Mouse (Mus musculus): ENCODE data around the gene Lfng. TPM values are rescaled to one million over a fixed set of nuclear protein-coding genes. Genes with fewer than 3 reads are reported as not detected.

Gene Lfng
- total and polyA plus RNA-seq, 3 experiments, result 11.2 to 14.1 TPM; not detected in 1

DNA sequence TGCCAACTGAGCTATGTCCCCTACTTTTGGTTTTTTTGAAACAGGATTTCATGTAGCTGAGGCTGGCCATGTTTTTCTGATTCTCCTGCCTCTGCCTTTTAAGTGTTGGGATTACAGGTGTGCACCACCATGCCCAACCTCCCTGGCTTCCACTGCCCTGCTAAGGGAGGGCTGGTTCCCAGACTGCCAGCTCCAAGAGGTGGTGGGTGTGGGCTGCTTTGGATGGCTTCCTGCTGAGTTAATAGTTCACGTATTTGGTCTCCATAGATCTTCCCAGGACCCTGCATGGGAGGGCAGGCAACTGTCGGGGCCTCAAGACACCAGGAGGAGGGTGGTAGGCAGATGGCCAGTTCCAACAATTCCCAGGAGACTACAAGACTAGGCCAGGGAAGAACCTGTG, 4.6 kb upstream of the Lfng start:
- Histone ChIP-seq H3K79me2 (ENCODE audit: control insufficient read depth, insufficient read depth, low read length, poor library complexity) (no peaks in the 10 kb centered on the region; the same call in 1 of the 2 replicates), H3K4me1 (ENCODE audit: control insufficient read depth in 1 of 2, insufficient read depth in 2 of 2, low read length in 2 of 2) (peaks cover 0 to 3% of the 10 kb centered on the region in 2 experiments; a peak in 2 of 4 replicates), H3K36me3 (ENCODE audit: control insufficient read depth in 1 of 2, insufficient read depth in 2 of 2, low read length in 2 of 2) (no peaks in the 10 kb centered on the region), H3K27ac (ENCODE audit: control insufficient read depth, low read depth, low read length) (no peak overlapping the region), H3K27me3 (ENCODE audit: control insufficient read depth in 1 of 2, insufficient read depth in 2 of 2, low read length in 2 of 2) (peaks cover 3 to 5% of the 10 kb centered on the region in 2 experiments; a peak in 3 of 4 replicates), H3K9ac (ENCODE audit: control insufficient read depth, low read depth, low read length, poor library complexity, severe bottlenecking) (no peak overlapping the region), H3K4me3 (ENCODE audit: control insufficient read depth in 1 of 2, insufficient read depth in 1 of 2, low read depth in 2 of 2, low read length in 2 of 2) (no peak overlapping the region), H3K9me3 (replicated peaks; ENCODE audit: insufficient read depth, low read length) (no peaks in the 10 kb centered on the region)
- no peak for DNase-seq (ENCODE audit: low read depth, low spot score)
- TF ChIP-seq MYC (IDR thresholded peaks at IDR 0.05; ENCODE audit: low read depth, low read length) (no peak), CTCF (IDR thresholded peaks at IDR 0.05 in 2 of 3, conservative IDR thresholded peaks at IDR 0.05 in 1 of 3; ENCODE audit: control insufficient read depth in 1 of 3, insufficient read depth in 1 of 3, low read depth in 2 of 3, low read length in 3 of 3, poor library complexity in 1 of 3, severe bottlenecking in 1 of 3) (no peak), ZNF384 (IDR thresholded peaks at IDR 0.05; ENCODE audit: low read depth, low read length) (no peak), GABPA (IDR thresholded peaks at IDR 0.05; ENCODE audit: low read depth, low read length) (no peak), MXI1 (IDR thresholded peaks at IDR 0.05; ENCODE audit: low read depth, low read length) (no peak), NRF1 (IDR thresholded peaks at IDR 0.05; ENCODE audit: insufficient read depth, low read depth, low read length, poor library complexity, severe bottlenecking) (no peak), POLR2AphosphoS5 (IDR thresholded peaks at IDR 0.05; ENCODE audit: borderline replicate concordance, low read depth, low read length) (no peak), MEF2A (IDR thresholded peaks at IDR 0.05; ENCODE audit: extremely low read depth, insufficient replicate concordance, low read depth, low read length, poor library complexity, severe bottlenecking) (no peak), BHLHE40 (IDR thresholded peaks at IDR 0.05; ENCODE audit: borderline replicate concordance, low read depth, low read length) (no peak), JUND (IDR thresholded peaks at IDR 0.05; ENCODE audit: low read depth, low read length) (no peak), NELFE (IDR thresholded peaks at IDR 0.05; ENCODE audit: low read depth, low read length) (no peak), CHD2 (IDR thresholded peaks at IDR 0.05; ENCODE audit: low read length) (no peak), MYB (IDR thresholded peaks at IDR 0.05; ENCODE audit: low read depth, low read length) (no peak)

DNA sequence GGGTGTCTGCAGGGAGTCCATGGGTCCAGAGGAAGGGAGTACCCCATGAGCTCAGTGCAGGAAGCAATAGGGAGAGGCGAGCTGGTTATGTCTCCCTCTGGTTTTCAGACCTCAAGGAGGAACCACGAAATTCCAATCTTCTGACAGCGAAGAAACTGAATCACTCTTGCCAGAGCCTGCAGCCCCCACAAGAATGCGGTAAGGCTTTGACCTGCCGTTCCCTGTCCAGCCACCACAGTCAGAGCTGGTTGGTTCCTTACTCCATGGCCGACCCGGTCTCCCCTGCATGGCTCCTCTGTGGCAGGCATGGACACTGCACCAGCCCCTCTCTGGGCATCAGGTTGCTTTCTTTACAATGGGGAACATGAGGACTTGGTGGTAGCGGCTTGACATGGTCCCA, 2.7 kb upstream of the Lfng start:
- peaks cover 3% of the 10 kb centered on the region for H3K79me2 ChIP-seq (ENCODE audit: control insufficient read depth, insufficient read depth, low read length, poor library complexity)
- no peak overlapping the region for H3K9ac ChIP-seq (ENCODE audit: control insufficient read depth, low read depth, low read length, poor library complexity, severe bottlenecking)
- peaks cover 0 to 5% of the 10 kb centered on the region in 2 experiments; a peak in 2 of 4 replicates for H3K36me3 ChIP-seq (ENCODE audit: control insufficient read depth in 1 of 2, insufficient read depth in 2 of 2, low read length in 2 of 2)
- H3K27me3 ChIP-seq (ENCODE audit: control insufficient read depth in 1 of 2, insufficient read depth in 2 of 2, low read length in 2 of 2), result peaks cover 3 to 5% of the 10 kb centered on the region in 2 experiments; a peak in 3 of 4 replicates
- peaks cover 0 to 4% of the 10 kb centered on the region in 2 experiments; a peak in 2 of 4 replicates for H3K4me1 ChIP-seq (ENCODE audit: control insufficient read depth in 1 of 2, insufficient read depth in 2 of 2, low read length in 2 of 2)
- TF ChIP-seq MAFK (IDR thresholded peaks at IDR 0.05; ENCODE audit: borderline replicate concordance, low read depth, low read length) (no peak), SMC3 (IDR thresholded peaks at IDR 0.05; ENCODE audit: low read depth, low read length) (no peak), ZKSCAN1 (IDR thresholded peaks at IDR 0.05; ENCODE audit: low read depth, low read length) (no peak), EP300 (IDR thresholded peaks at IDR 0.05; ENCODE audit: low read depth in 1 of 2, low read length in 2 of 2) (no peak), MYB (IDR thresholded peaks at IDR 0.05; ENCODE audit: low read depth, low read length) (no peak), KAT2A (conservative IDR thresholded peaks at IDR 0.05; ENCODE audit: low read depth, low read length) (no peak), MAZ (IDR thresholded peaks at IDR 0.05; ENCODE audit: low read depth, low read length) (no peak), SIN3A (IDR thresholded peaks at IDR 0.05; ENCODE audit: low read length) (no peak), TAL1 (IDR thresholded peaks at IDR 0.05; ENCODE audit: low read length) (no peak), CHD2 (IDR thresholded peaks at IDR 0.05; ENCODE audit: low read length) (no peak), HCFC1 (IDR thresholded peaks at IDR 0.05; ENCODE audit: low read depth, low read length) (no peak), MEF2A (IDR thresholded peaks at IDR 0.05; ENCODE audit: extremely low read depth, insufficient replicate concordance, low read depth, low read length, poor library complexity, severe bottlenecking) (no peak)
- DNase-seq (ENCODE audit: low read depth, low spot score), result no peak
- H3K27ac ChIP-seq (ENCODE audit: control insufficient read depth, low read depth, low read length), result no peak overlapping the region
- H3K4me3 ChIP-seq (ENCODE audit: control insufficient read depth in 1 of 2, insufficient read depth in 1 of 2, low read depth in 2 of 2, low read length in 2 of 2), result no peak overlapping the region
- H3K9me3 ChIP-seq (replicated peaks; ENCODE audit: insufficient read depth, low read length), result no peaks in the 10 kb centered on the region

Measured in MEL (cell line).